Mouse (Mus musculus): ENCODE measurements around the gene Dcakd.

The Dcakd gene

GRCm38 (mm10) chr11:103005254-103005981, 22.7 kb downstream of the Dcakd start:
- no peak for DNase-seq

GRCm38 (mm10) chr11:103004852-103005251, 23.3 kb downstream of the Dcakd start:
- DNase-seq, result no peak

- DNase-seq, result peak; percentile 80
Measured at GRCm38 (mm10) chr11:103003210-103003609, 24.9 kb downstream of the Dcakd start.

- DNase-seq, result no peak
Measured at GRCm38 (mm10) chr11:103001063-103001462, 27.1 kb downstream of the Dcakd start.

- no peak for DNase-seq
Measured at GRCm38 (mm10) chr11:103000111-103000510, 28.0 kb downstream of the Dcakd start.

- no peak for DNase-seq
Measured at GRCm38 (mm10) chr11:102999317-102999970, 28.7 kb downstream of the Dcakd start.

- DNase-seq, result no peak
Measured at GRCm38 (mm10) chr11:102998577-102999316, 29.4 kb downstream of the Dcakd start.

- DNase-seq, result no peak
Measured at GRCm38 (mm10) chr11:102998254-102998576, 29.9 kb downstream of the Dcakd start.

- no peak for DNase-seq
Measured at GRCm38 (mm10) chr11:102996991-102997770, 31.0 kb downstream of the Dcakd start.

- no peak for DNase-seq
Measured at GRCm38 (mm10) chr11:102996385-102996784, 31.7 kb downstream of the Dcakd start.

GRCm38 (mm10) chr11:102994952-102995351, 33.2 kb downstream of the Dcakd start:
- DNase-seq, result no peak

- DNase-seq, result no peak
Measured at GRCm38 (mm10) chr11:102993420-102994029, 34.6 kb downstream of the Dcakd start.

GRCm38 (mm10) chr11:102992940-102993339, 35.2 kb downstream of the Dcakd start:
- peak; percentile 86 for DNase-seq

GRCm38 (mm10) chr11:102991681-102992080, 36.5 kb downstream of the Dcakd start:
- no peak for DNase-seq

- DNase-seq, result peak; percentile 46
Measured at GRCm38 (mm10) chr11:102990152-102990663, 37.9 kb downstream of the Dcakd start.

GRCm38 (mm10) chr11:102989641-102990151, 38.4 kb downstream of the Dcakd start:
- no peak for DNase-seq

- no peak for DNase-seq
Measured at GRCm38 (mm10) chr11:102985160-102985559, 43.0 kb downstream of the Dcakd start.

- DNase-seq, result no peak
Measured at GRCm38 (mm10) chr11:102984615-102985014, 43.5 kb downstream of the Dcakd start.

GRCm38 (mm10) chr11:102984086-102984485, 44.0 kb downstream of the Dcakd start:
- DNase-seq, result no peak

- DNase-seq, result no peak
Measured at GRCm38 (mm10) chr11:102981151-102981890, 46.8 kb downstream of the Dcakd start.

- DNase-seq, result no peak
Measured at GRCm38 (mm10) chr11:102978052-102978666, 50.0 kb downstream of the Dcakd start.

All from lung, postnatal 14 days (tissue).